Mouse (Mus musculus): ENCODE measurements around the gene Exoc2. TPM values are rescaled to one million over a fixed set of nuclear protein-coding genes. Genes with fewer than 3 reads are reported as not detected.

Gene Exoc2
- polyA plus RNA-seq, 1 experiment from 2014 or later: 58.6 TPM

GRCm38 (mm10) chr13:30834349-30834748, 139.5 kb downstream of the Exoc2 start:
- Histone ChIP-seq H3K9me3 (replicated peaks; ENCODE audit: control insufficient read depth, low read length, poor library complexity, severe bottlenecking) (peaks cover 3% of the 10 kb centered on the region; the same call in 1 of the 2 replicates), H3K4me3 (ENCODE audit: low read depth, low read length) (no peak overlapping the region), H3K36me3 (ENCODE audit: control insufficient read depth, insufficient read depth, low read length) (peaks cover 8% of the 10 kb centered on the region; the same call in 1 of the 2 replicates), H3K9ac (ENCODE audit: low read depth, low read length) (no peak overlapping the region), H3K27ac (ENCODE audit: low read length) (no peak overlapping the region), H3K4me2 (ENCODE audit: low read length) (no peak overlapping the region), H3K4me1 (ENCODE audit: control insufficient read depth, insufficient read depth, low read length) (no peaks in the 10 kb centered on the region), H3K27me3 (ENCODE audit: control insufficient read depth, insufficient read depth, low read depth, low read length) (no peaks in the 10 kb centered on the region)
- ATAC-seq: no peak
- 88% methylated on average over 6 of the region's 6 CpGs for WGBS

DNA sequence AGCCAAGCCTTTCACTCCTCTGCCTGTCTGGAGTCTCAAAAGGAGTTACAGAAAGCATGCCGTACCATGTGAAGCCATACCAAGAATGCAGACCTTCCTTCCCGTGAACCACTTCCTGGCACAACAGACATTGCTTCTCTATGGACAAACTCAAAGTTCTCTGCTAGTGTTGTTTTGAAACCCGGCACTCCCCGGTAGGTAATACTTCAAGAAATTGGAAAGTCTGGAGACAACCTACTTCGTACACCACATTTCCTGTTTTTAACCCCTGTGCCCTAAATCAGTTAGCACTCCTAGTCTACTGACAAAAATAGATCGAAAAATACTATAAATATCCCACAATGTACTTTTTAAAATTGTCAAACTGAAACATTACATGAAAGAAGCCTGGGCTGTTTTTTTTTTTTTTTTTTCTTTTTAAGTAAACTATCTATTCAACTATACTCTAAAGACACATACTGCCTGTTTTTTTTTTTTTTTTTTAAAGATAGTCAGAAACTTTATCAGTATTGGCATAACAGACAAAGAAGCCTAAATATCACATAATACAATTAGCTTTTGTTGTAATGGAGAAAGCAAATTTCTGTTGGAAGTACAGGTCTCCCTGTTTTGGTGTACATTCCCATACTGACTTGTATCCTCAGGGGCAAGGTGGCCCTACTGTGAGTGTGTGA, 140.3 kb downstream of the Exoc2 start:
- Histone ChIP-seq H3K4me1 (ENCODE audit: control insufficient read depth, insufficient read depth, low read length) (no peaks in the 10 kb centered on the region), H3K4me3 (ENCODE audit: low read depth, low read length) (no peak overlapping the region), H3K27ac (ENCODE audit: low read length) (no peak overlapping the region), H3K36me3 (ENCODE audit: control insufficient read depth, insufficient read depth, low read length) (peaks cover 2% of the 10 kb centered on the region; the same call in 1 of the 2 replicates), H3K9me3 (replicated peaks; ENCODE audit: control insufficient read depth, low read length, poor library complexity, severe bottlenecking) (no peaks in the 10 kb centered on the region; the same call in 1 of the 2 replicates), H3K27me3 (ENCODE audit: control insufficient read depth, insufficient read depth, low read depth, low read length) (no peaks in the 10 kb centered on the region), H3K9ac (ENCODE audit: low read depth, low read length) (no peak overlapping the region), H3K4me2 (ENCODE audit: low read length) (no peak overlapping the region)
- ATAC-seq: no peak
- 90% methylated on average over 6 of the region's 6 CpGs for WGBS

- Histone ChIP-seq H3K4me3 (ENCODE audit: low read depth, low read length) (no peak overlapping the region), H3K4me1 (ENCODE audit: control insufficient read depth, insufficient read depth, low read length) (no peaks in the 10 kb centered on the region), H3K9ac (ENCODE audit: low read depth, low read length) (no peak overlapping the region), H3K27me3 (ENCODE audit: control insufficient read depth, insufficient read depth, low read depth, low read length) (no peaks in the 10 kb centered on the region), H3K36me3 (ENCODE audit: control insufficient read depth, insufficient read depth, low read length) (no peaks in the 10 kb centered on the region), H3K9me3 (replicated peaks; ENCODE audit: control insufficient read depth, low read length, poor library complexity, severe bottlenecking) (no peaks in the 10 kb centered on the region), H3K27ac (ENCODE audit: low read length) (no peak overlapping the region), H3K4me2 (ENCODE audit: low read length) (no peak overlapping the region)
- WGBS: 83% methylated on average over 6 of the region's 6 CpGs
- ATAC-seq: no peak
Measured at GRCm38 (mm10) chr13:30831369-30831768, 142.5 kb downstream of the Exoc2 start.

GRCm38 (mm10) chr13:30826511-30826910, 147.4 kb downstream of the Exoc2 start:
- Histone ChIP-seq H3K27ac (ENCODE audit: low read length) (no peak overlapping the region), H3K4me1 (ENCODE audit: control insufficient read depth, insufficient read depth, low read length) (no peaks in the 10 kb centered on the region), H3K27me3 (ENCODE audit: control insufficient read depth, insufficient read depth, low read depth, low read length) (no peaks in the 10 kb centered on the region), H3K36me3 (ENCODE audit: control insufficient read depth, insufficient read depth, low read length) (peaks cover 10% of the 10 kb centered on the region), H3K4me2 (ENCODE audit: low read length) (no peak overlapping the region), H3K4me3 (ENCODE audit: low read depth, low read length) (no peak overlapping the region), H3K9ac (ENCODE audit: low read depth, low read length) (no peak overlapping the region), H3K9me3 (replicated peaks; ENCODE audit: control insufficient read depth, low read length, poor library complexity, severe bottlenecking) (no peaks in the 10 kb centered on the region)
- 95% methylated on average over 7 of the region's 7 CpGs for WGBS
- no peak for ATAC-seq

DNA sequence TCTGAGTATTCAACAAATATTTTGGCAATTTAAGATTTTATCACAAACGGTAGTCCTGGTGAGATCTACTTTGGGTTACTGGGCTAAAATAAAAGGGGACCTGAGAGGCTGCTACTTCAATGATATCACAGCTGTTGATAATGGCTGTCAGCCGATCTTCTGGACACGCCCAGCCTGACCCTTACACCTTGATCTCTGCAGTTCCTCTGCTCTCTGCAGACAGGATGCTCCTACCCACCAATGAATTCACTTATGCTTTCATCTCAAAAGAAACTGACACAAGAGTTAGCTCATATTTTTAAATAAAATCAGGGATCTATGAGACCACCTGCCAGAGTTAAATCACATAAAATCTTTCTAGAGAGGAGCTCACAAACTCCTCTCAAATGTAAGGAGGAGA, 149.0 kb downstream of the Exoc2 start:
- H3K4me3 ChIP-seq (ENCODE audit: low read depth, low read length): no peak overlapping the region
- no peaks in the 10 kb centered on the region for H3K27me3 ChIP-seq (ENCODE audit: control insufficient read depth, insufficient read depth, low read depth, low read length)
- H3K36me3 ChIP-seq (ENCODE audit: control insufficient read depth, insufficient read depth, low read length): peaks cover 12% of the 10 kb centered on the region
- H3K4me1 ChIP-seq (ENCODE audit: control insufficient read depth, insufficient read depth, low read length): no peaks in the 10 kb centered on the region
- no peaks in the 10 kb centered on the region for H3K9me3 ChIP-seq (replicated peaks; ENCODE audit: control insufficient read depth, low read length, poor library complexity, severe bottlenecking)
- 86% methylated on average over 3 of the region's 3 CpGs for WGBS
- H3K9ac ChIP-seq (ENCODE audit: low read depth, low read length): no peak overlapping the region
- H3K4me2 ChIP-seq (ENCODE audit: low read length): no peak overlapping the region
- no peak for ATAC-seq
- H3K27ac ChIP-seq (ENCODE audit: low read length): no peak overlapping the region

- no peaks in the 10 kb centered on the region for H3K27me3 ChIP-seq (ENCODE audit: control insufficient read depth, insufficient read depth, low read depth, low read length)
- peaks cover 21% of the 10 kb centered on the region for H3K36me3 ChIP-seq (ENCODE audit: control insufficient read depth, insufficient read depth, low read length)
- no peak for ATAC-seq
Measured at GRCm38 (mm10) chr13:30820555-30820954, 153.3 kb downstream of the Exoc2 start.

GRCm38 (mm10) chr13:30819891-30820290, 154.0 kb downstream of the Exoc2 start:
- Histone ChIP-seq H3K4me3 (ENCODE audit: low read depth, low read length) (no peak overlapping the region), H3K4me1 (ENCODE audit: control insufficient read depth, insufficient read depth, low read length) (no peaks in the 10 kb centered on the region), H3K9ac (ENCODE audit: low read depth, low read length) (no peak overlapping the region), H3K27me3 (ENCODE audit: control insufficient read depth, insufficient read depth, low read depth, low read length) (no peaks in the 10 kb centered on the region), H3K9me3 (replicated peaks; ENCODE audit: control insufficient read depth, low read length, poor library complexity, severe bottlenecking) (no peaks in the 10 kb centered on the region), H3K4me2 (ENCODE audit: low read length) (no peak overlapping the region), H3K36me3 (ENCODE audit: control insufficient read depth, insufficient read depth, low read length) (peaks cover 25% of the 10 kb centered on the region), H3K27ac (ENCODE audit: low read length) (no peak overlapping the region)
- ATAC-seq: no peak
- WGBS: 89% methylated on average over 2 of the region's 2 CpGs

More at GRCm38 (mm10) chr13:30820555-30820954, 153.3 kb downstream of the Exoc2 start:
- H3K9ac ChIP-seq (ENCODE audit: low read depth, low read length): no peak overlapping the region
- H3K4me3 ChIP-seq (ENCODE audit: low read depth, low read length): no peak overlapping the region
- no peak overlapping the region for H3K4me2 ChIP-seq (ENCODE audit: low read length)
- H3K9me3 ChIP-seq (replicated peaks; ENCODE audit: control insufficient read depth, low read length, poor library complexity, severe bottlenecking): no peaks in the 10 kb centered on the region
- no peak overlapping the region for H3K27ac ChIP-seq (ENCODE audit: low read length)
- H3K4me1 ChIP-seq (ENCODE audit: control insufficient read depth, insufficient read depth, low read length): no peaks in the 10 kb centered on the region
- 89% methylated on average over 7 of the region's 7 CpGs for WGBS

GRCm38 (mm10) chr13:30817436-30817835, 156.5 kb downstream of the Exoc2 start:
- no peak for ATAC-seq
- Histone ChIP-seq H3K4me2 (ENCODE audit: low read length) (no peak overlapping the region), H3K9me3 (replicated peaks; ENCODE audit: control insufficient read depth, low read length, poor library complexity, severe bottlenecking) (no peaks in the 10 kb centered on the region), H3K4me3 (ENCODE audit: low read depth, low read length) (no peak overlapping the region), H3K27ac (ENCODE audit: low read length) (no peak overlapping the region), H3K9ac (ENCODE audit: low read depth, low read length) (no peak overlapping the region), H3K4me1 (ENCODE audit: control insufficient read depth, insufficient read depth, low read length) (no peaks in the 10 kb centered on the region), H3K36me3 (ENCODE audit: control insufficient read depth, insufficient read depth, low read length) (peaks cover 36% of the 10 kb centered on the region), H3K27me3 (ENCODE audit: control insufficient read depth, insufficient read depth, low read depth, low read length) (no peaks in the 10 kb centered on the region)
- WGBS: 91% methylated on average over 5 of the region's 5 CpGs

GRCm38 (mm10) chr13:30814256-30814655, 159.6 kb downstream of the Exoc2 start:
- Histone ChIP-seq H3K36me3 (ENCODE audit: control insufficient read depth, insufficient read depth, low read length) (peaks cover 25% of the 10 kb centered on the region), H3K9ac (ENCODE audit: low read depth, low read length) (no peak overlapping the region), H3K4me1 (ENCODE audit: control insufficient read depth, insufficient read depth, low read length) (no peaks in the 10 kb centered on the region), H3K27me3 (ENCODE audit: control insufficient read depth, insufficient read depth, low read depth, low read length) (no peaks in the 10 kb centered on the region), H3K27ac (ENCODE audit: low read length) (no peak overlapping the region), H3K9me3 (replicated peaks; ENCODE audit: control insufficient read depth, low read length, poor library complexity, severe bottlenecking) (no peaks in the 10 kb centered on the region), H3K4me2 (ENCODE audit: low read length) (no peak overlapping the region), H3K4me3 (ENCODE audit: low read depth, low read length) (no peak overlapping the region)
- no peak for ATAC-seq
- WGBS: 82% methylated on average over 5 of the region's 5 CpGs

Measured in midbrain, embryonic 16.5 days (tissue).